Mouse (Mus musculus): ENCODE measurements around the gene Dlg3.

DNA sequence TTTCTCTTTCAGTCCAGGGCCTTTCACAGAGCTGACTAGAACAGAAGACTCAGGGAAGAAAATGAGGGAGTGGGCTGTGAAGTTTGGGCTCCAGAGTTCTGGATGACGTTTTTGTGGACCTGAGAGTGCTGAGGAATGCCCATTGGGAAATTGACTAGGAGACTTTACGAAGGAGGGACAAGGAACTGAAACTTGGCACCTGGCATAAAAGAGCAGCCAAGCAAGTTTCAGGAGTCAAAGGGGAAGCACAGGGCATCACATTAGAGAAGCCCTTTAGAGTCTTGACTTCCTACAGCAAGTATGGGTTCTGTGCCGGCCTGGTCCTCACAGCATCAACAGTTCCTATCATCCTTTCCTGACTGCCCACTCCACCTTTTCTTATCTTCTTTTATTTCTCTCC, 7.9 kb downstream of the Dlg3 start:
- TF ChIP-seq CTCF (IDR thresholded peaks at IDR 0.05; ENCODE audit: low read depth) (no peak), EP300 (IDR thresholded peaks at IDR 0.05; ENCODE audit: low read depth) (no peak)

All from liver, embryonic 14.5 days (tissue).